Mouse (Mus musculus) gastrocnemius, adult 2 months (tissue): ENCODE results near the gene Itgax. TPM values are rescaled to one million over a fixed set of nuclear protein-coding genes. Genes with fewer than 3 reads are reported as not detected.
A peak's percentile ranks its signal among the peaks of the same experiment; 100 is the strongest.

Source experiments
- DNase-seq: peaks from one replicate; pipeline ENCODE4 v3.0.0; 2022
- H3K27ac ChIP-seq: fragments of 200-600 bp; 2 replicates; pipeline ENCODE4 v1.8.1; 2022; ENCODE audit warnings: mild to moderate bottlenecking
- H3K4me3 ChIP-seq: fragments of 200-600 bp; 2 replicates; pipeline ENCODE4 v1.8.1; 2022; ENCODE audit warnings: mild to moderate bottlenecking, moderate library complexity
- CTCF ChIP-seq: fragments of 200-600 bp; IDR thresholded peaks from 2 replicates; pipeline ENCODE4 v1.8.1; 2022; ENCODE audit warnings: antibody characterized with exemption, mild to moderate bottlenecking, moderate library complexity
- intact Hi-C: fragments of 180-260 bp; cut with DNase I; formaldehyde crosslinking; loops from one replicate; pipeline ENCODE4 v1.15.1; 2025
- long read RNA-seq, 2 experiments: library from polyadenylated mRNA; stranded (forward); transcript quantifications; one replicate each; pipeline ENCODE4 v2.0.0; 2021
- total RNA-seq, 2 experiments: library from RNA; stranded (reverse); gene quantifications; 2 replicates each; pipeline ENCODE4 v1.2.3; 2021

Itgax gene
- under 1 TPM in 1 of 2 experiments, not detected in 1; 0.26 TPM for total RNA-seq
- long read RNA-seq, experiment 1, result 0 reads
- long read RNA-seq, experiment 2, result 0 reads

DNA sequence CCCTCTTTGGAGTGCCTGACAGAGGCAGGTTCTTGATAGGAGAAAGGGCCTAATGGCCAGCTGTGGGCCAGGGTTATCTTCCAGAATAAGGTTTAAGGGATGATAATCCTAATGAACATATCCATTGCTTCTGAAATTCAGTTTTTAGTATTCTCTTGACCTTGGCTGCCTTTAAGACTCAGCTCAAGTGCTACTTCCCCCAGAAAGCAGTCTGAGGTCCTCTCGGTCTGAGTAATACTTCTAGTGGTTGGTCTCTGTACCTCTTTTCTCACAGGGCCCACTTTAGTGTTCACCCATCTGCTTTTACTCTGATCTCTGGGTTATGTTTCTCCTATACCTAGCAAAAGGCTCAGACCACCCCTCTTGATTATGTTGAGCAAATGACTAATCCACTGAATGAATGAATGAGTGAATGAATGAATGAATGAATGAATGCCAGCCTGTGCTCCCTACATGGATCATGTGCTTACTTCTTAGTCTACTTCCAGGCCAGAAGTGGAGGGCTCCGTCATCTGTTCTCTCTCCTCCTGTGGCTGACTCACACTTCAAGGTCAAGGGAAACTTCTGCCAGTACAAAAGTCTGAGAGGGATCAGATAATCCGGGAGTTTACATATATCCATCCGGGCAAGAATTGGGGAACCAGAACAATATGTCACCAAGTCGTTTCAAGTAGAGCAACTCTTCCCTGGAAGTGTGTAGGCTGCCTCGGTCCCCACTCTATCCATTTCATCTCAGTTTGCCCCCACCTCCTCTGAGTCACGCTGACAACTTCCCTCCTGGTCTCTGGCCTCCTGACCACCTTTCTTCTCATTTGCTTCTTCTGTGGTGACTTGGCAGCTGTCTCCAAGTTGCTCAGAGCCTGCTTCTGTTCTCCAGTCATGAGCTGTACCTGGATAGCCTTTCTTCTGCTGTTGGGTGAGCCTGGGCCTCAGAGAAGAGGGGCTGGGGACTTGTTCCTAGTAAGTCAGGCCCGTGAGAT lies at the start of gene Itgax:
TSS of gene Itgax (plus strand) at position 807 of the 980 bp plus-strand sequence.
- no peak for TF ChIP-seq CTCF
- Histone ChIP-seq H3K4me3 (no peak within 1 kb of the TSS), H3K27ac (no peak within 1 kb of the TSS)
- DNase-seq, result no peak
- intact Hi-C loops, result no loop called here

DNA sequence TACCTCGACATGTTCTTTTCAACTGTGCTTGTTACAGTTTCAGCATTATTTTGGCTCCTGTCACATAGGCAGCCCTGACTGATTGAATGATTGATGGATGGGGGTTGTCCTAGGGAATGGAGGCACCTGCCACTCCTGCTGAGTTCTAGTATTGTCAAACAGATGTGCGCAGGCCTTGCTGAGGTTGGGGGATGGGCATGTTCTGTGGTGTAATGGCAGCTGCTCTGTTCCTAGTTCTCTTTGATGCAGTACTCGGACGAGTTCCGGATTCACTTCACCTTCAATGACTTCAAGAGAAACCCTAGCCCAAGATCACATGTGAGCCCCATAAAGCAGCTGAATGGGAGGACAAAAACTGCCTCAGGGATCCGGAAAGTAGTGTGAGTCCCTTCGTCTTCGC lies 49.3 kb upstream of the Itgax start:
- Histone ChIP-seq H3K27ac (no peak overlapping the region), H3K4me3 (no peak overlapping the region)
- TF ChIP-seq CTCF, result no peak
- intact Hi-C loops, result no loop called here
- DNase-seq, result no peak

DNA sequence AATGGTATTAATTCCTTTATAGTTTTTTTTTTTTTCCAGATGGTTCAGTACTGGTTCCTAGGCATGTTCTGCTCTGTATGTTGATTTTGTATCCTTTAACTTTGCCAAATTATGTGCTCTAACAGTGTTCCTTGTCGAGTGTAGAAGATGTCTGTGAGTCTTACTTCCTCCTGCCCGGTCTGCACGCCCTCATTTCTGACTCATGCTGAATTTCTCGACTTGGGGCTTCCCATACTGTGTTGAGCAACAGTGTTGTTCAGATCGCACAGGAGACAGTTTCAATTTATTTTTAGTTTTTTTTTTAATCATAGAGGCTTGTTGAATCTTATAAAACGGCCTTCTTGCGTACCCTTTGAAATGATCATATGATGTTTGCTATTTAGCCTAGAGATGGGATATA lies 40.2 kb upstream of the Itgax start:
- H3K4me3 ChIP-seq, result no peak overlapping the region
- intact Hi-C loops, result no loop called here
- no peak overlapping the region for H3K27ac ChIP-seq
- DNase-seq, result no peak
- no peak for TF ChIP-seq CTCF

DNA sequence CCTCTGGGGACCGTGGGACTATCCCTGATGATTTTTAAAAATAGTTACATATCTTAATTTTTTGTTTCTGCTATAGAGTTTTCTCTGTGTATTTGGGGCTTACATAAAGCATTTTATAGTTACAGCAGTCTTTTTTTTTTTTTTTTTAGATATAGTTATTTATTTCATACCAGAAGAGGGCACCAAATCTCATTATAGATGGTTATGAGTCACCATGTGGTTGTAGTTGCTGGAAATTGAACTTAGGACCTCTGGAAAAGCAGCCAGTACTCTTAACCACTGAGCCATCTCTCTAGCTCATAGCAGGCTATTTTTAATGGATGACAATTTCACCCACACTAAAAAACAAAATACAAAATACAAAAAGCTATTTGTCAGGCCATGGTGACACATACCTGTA lies 31.2 kb upstream of the Itgax start:
- peak; percentile 17; the same call in 1 of the 2 replicates for TF ChIP-seq CTCF
- Histone ChIP-seq H3K4me3 (no peak overlapping the region), H3K27ac (no peak overlapping the region)
- intact Hi-C loops, result loop anchor here (2.0 kb wide), 1 partner anchor 111 kb away; no protein-coding TSS in a partner anchor
- no peak for DNase-seq

DNA sequence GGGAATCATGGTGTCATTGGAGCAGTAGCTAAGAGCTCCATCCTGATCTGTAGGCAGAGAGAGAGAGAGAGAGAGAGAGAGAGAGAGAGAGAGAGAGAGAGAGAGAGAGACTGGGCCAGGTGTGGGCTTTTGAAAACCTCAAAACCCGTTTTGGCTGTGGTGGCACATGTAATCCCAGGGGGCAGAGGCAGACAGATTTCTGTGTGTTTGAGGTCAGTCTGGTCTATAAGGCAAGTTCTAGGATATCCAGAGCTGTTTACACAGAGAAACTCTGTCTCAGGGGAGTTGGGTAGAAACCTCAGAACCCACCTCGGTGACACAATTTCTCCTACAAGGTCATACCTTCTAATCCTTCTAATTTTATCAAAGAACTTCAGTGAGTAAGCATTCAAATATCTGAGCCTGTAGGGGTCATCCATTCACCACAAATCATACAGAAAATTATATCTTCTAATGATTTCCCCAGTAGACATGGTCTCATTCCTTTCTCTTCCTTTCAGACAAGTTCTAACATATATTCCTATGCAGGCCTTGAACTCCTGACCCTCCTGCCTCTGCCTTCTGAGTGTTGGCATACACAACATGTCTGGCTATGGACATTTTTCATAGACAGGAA lies 28.5 kb upstream of the Itgax start:
- no peak overlapping the region for H3K4me3 ChIP-seq
- no peak overlapping the region for H3K27ac ChIP-seq
- DNase-seq, result no peak
- intact Hi-C loops, result no loop called here
- TF ChIP-seq CTCF, result peak; percentile 11; the same call in 1 of the 2 replicates

DNA sequence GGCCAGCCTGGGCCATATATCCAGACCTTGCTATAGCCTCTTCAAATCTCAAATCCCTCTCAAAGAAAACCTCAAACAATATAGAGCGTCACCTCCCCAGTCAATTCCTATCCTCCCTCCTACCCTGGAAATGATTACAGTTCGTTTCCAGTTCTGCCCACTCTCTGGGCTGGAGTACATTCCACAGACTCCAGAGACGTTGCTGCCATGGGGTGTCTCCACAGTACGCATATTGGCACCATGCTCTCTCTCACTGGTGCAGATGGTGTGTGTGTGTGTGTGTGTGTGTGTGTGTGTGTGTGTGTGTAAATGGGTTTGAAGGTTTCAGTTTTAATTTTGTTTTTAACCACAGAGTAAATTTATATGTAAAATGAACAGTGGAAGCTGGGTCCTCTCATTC lies 24.1 kb upstream of the Itgax start:
- no peak for TF ChIP-seq CTCF
- DNase-seq, result no peak
- intact Hi-C loops, result no loop called here
- Histone ChIP-seq H3K4me3 (no peak overlapping the region), H3K27ac (no peak overlapping the region)

DNA sequence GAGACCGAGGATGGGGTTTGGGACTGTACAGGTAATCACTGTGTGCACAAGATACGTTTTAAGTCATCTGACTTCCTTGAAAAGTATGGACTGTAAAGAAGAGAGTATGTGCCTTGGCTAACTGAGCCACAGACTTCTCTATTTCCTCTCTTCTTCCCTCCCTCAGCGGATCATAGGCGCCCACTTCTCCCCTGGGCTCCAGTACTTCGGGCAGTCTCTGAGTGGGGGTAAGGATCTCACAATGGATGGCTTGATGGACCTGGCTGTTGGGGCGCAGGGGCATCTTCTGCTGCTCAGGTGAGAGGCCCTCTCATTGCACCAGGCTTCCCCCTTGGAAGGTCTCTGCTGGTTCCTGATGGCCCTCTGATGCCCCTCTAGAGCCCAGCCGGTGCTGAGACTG lies 21.9 kb upstream of the Itgax start:
- no peak for TF ChIP-seq CTCF
- H3K4me3 ChIP-seq, result no peak overlapping the region
- H3K27ac ChIP-seq, result no peak overlapping the region
- no peak for DNase-seq
- intact Hi-C loops, result no loop called here

DNA sequence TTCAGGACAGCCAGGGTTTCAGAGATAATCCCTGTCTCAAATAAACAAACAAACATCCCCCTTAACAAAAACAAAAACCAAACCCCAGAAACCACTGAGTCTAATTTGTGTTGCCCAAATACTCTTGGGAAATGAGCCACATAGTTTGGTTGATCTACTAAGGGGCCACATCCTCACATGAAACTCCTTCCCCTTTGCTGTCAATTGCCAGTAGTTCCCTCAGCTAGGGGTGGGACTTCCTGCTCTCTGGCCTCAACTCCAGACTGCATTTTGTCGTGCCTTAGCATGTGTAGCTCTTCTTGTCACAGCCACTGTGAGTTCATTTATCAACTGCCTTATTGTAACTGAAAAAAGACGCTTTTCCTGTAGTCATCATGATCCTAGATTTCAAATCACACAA lies 19.0 kb upstream of the Itgax start:
- no peak for TF ChIP-seq CTCF
- Histone ChIP-seq H3K27ac (no peak overlapping the region), H3K4me3 (no peak overlapping the region)
- no peak for DNase-seq
- intact Hi-C loops, result no loop called here

DNA sequence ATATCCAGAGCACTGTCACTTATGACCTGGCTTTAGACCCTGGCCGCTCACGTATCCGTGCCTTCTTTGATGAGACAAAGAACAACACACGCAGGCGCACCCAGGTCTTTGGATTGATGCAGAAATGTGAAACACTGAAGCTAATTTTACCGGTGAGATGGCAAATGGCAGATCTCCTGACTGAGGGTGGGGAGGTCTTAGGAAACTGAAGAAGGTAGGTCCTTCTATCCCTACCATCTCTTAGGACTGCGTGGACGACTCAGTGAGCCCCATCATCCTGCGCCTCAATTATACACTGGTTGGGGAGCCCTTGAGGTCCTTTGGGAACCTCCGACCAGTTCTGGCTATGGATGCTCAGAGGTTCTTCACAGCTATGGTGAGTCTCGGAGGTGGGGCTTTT lies 17.2 kb upstream of the Itgax start:
- intact Hi-C loops, result no loop called here
- H3K4me3 ChIP-seq, result no peak overlapping the region
- no peak overlapping the region for H3K27ac ChIP-seq
- TF ChIP-seq CTCF, result no peak
- no peak for DNase-seq

DNA sequence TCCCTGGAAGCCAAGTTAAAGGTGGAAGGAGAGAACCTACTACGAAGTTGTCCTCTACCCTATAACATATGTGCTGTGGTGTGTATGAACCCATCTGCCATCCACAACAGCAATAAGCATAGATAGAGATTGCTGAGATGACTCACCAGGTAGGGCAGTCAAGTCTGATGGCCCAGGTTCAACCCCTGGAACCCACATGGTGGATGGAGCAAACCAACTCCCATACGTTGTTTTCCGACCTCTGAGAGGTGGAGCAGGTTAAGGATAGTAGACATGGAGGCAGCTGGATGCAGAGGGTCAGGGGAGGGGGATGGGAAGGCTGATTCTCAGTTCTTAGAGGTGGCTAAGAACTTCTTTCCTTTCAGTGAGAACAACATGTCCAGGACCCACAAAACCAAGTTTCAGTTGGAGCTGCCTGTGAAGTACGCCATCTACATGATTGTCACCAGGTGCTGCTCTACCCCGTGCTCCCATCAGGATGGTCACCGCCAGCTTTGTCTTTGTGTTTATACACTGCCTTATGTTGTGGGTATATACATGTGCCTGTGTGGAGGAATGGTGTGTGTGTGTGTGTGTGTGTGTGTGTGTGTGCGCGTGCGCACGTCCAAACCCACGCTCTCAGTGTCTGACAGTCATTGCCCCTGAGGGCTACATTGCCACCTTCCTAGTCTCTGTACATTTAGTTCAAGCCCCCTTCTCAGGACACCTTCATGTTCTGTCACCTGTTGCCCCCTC lies 14.8 kb upstream of the Itgax start:
- no peak for DNase-seq
- no peak overlapping the region for H3K27ac ChIP-seq
- no peak overlapping the region for H3K4me3 ChIP-seq
- intact Hi-C loops, result no loop called here
- TF ChIP-seq CTCF, result no peak

DNA sequence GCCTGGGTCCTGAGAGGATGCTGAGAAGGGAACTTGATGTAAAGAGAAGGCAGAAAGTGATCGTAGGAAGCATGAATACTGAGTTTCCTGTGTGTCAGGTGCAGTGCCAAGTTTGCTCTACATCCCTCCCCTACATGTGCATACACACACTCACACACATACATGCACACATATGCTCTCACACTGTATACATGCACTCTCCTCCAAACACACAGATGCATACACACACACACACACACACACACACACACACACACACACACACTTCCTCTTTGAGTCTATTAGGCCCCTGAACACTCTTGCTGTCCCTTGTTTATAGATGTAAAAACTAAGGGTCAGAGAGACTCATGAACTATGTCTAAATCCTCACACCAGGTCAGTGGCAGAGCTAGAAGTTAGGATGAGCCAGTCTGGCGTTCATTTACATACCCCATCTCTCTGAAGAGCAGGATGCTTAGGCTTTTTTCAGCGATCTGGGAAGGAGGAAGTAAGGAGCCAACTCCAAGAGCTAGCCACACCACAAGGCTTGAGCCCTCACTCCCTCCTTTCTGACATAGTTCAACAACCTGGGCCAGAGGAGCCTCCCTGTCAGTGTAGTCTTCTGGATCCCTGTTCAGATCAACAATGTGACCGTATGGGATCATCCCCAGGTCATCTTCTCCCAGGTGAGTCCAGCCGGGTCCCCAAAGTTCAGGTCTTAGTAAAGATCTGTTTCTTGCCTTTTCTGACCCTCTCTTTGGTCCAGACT lies 14.0 kb upstream of the Itgax start:
- DNase-seq, result no peak
- Histone ChIP-seq H3K27ac (no peak overlapping the region), H3K4me3 (no peak overlapping the region)
- TF ChIP-seq CTCF, result no peak
- intact Hi-C loops, result no loop called here

DNA sequence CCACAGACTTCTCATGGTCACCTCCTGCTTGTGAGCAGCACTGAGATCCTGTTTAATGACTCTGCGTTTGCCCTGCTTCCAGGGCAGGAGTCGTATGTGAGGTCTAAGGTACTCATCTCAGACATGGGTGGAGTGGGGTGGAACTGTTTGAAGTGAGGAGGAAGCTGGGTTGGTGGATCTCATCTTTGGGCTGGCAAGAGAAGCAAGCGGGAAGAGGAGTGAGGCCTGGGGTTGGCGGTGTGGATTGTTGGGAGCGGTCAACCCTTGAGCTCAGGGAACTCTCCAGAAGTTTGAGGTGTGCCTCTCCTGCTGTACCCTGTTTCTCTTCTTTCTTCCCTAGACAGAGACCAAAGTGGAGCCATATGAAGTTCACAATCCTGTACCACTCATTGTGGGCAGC lies 13.0 kb upstream of the Itgax start:
- Histone ChIP-seq H3K27ac (no peak overlapping the region), H3K4me3 (no peak overlapping the region)
- TF ChIP-seq CTCF, result no peak
- intact Hi-C loops, result no loop called here
- DNase-seq, result no peak
